Mouse (Mus musculus) olfactory bulb, adult 2 months (tissue): ENCODE measurements around the gene Tdpoz2.
"Not testable (repeated sequence)": the region's sequence is repeated elsewhere in the genome, so short reads cannot be mapped to it uniquely, and the experiment has no call there.

Source experiments
- CTCF ChIP-seq: fragments of 200-500 bp; IDR thresholded peaks from 2 replicates; pipeline ENCODE4 v1.5.1; 2012; ENCODE audit warnings: low read depth, mild to moderate bottlenecking, low read length, moderate library complexity; ENCODE audit not compliant: insufficient read depth
- POLR2A ChIP-seq: fragments of 200-500 bp; IDR thresholded peaks from 2 replicates; pipeline ENCODE4 v1.6.1; 2012; ENCODE audit warnings: mild to moderate bottlenecking, low read depth, low read length, moderate library complexity; ENCODE audit not compliant: insufficient read depth

GRCm38 (mm10) chr3:93630917-93631714 lies 21.4 kb downstream of the Tdpoz2 start:
- not testable (repeated sequence) for TF ChIP-seq CTCF, POLR2A
